Mouse (Mus musculus) gastrocnemius, adult 18-20 months (tissue): ENCODE data around the gene Mpo. TPM values are rescaled to one million over a fixed set of nuclear protein-coding genes. Genes with fewer than 3 reads are reported as not detected.

ENCODE experiments used
- DNase-seq: peaks from one replicate; pipeline ENCODE4 v3.0.0; 2021; ENCODE audit warnings: low spot score
- microRNA-seq: library from miRNA; unstranded; fragments of <30 nt; microRNA quantifications from one replicate; pipeline ENCODE4 v1.2.0, GENCODE M21; 2021
- total RNA-seq, 2 experiments: library from RNA; stranded (reverse); gene quantifications; 2 replicates each; pipeline ENCODE4 v1.2.3; 2021

Mpo gene
- total RNA-seq, 2 experiments from 2014 or later: not detected

DNA sequence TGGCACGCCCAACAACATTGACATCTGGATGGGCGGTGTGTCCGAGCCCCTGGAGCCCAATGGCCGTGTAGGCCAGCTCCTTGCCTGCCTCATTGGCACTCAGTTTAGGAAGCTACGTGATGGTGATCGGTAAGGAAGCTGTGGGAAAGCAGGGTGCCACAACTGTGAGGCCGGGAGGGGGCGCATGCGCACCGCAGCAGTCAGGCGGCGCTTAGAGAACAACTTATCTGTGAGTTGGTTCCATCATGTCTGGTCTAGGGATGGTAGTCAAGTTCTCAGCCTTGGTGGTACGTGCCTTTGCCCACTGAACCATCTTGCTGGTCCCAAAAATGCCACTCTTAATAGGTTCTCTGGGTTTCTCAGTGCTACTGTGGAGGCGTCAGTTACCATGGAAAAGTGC lies 9.2 kb downstream of the Mpo start:
- no peak for DNase-seq

GRCm38 (mm10) chr11:87805448-87805847 lies 12.1 kb downstream of the Mpo start:
- peak; percentile 18 for DNase-seq

- DNase-seq: no peak
These were observed 14.1 kb downstream of the Mpo start for GRCm38 (mm10) chr11:87807433-87807832.

- no peak for DNase-seq
These were observed 14.9 kb downstream of the Mpo start for GRCm38 (mm10) chr11:87808236-87808635.

GRCm38 (mm10) chr11:87811396-87811795 lies 18.0 kb downstream of the Mpo start:
- DNase-seq: no peak

GRCm38 (mm10) chr11:87814831-87815230 lies 21.4 kb downstream of the Mpo start:
- DNase-seq: no peak

- DNase-seq: no peak
These were observed 23.5 kb downstream of the Mpo start for GRCm38 (mm10) chr11:87816707-87817442.

DNA sequence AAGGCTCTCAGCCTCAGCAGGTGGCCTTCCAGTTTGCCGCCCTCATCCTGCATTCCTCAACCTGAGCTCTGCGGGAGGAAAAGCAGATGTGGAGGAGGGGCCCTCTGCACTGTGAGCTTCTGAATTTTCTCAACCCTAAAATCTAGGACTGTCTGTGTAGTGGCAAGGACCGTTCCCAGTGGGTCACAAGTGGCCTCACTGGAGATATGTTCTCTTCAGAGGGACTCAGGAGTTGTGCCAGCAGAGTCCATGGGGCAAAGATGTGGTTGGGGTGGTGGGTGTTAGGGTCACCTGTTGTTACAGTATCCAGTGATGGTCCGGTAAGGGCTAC lies 24.0 kb downstream of the Mpo start:
- DNase-seq: no peak

DNA sequence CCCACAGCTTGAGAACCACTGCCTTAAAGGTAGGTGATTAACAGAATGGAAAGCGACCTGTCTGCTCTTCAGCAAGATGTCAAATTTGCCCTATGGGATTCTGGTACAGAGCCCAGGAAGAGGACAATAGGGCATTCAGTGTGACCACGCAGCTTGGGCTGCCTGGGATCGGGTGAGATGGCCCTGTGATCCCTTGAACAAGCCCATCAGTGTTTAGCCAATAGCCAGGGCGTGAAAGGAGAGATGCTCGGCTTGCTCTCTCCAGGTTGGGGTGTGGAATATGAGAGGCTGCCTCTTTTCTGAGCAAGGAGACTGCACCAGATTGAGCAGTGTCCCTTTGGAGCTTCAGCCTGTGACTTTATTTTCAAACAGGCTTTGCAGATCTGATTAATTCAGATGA lies 28.1 kb downstream of the Mpo start:
- no peak for DNase-seq

- no peak for DNase-seq
These were observed 35.0 kb downstream of the Mpo start, which contains the start of gene Lpo for GRCm38 (mm10) chr11:87828239-87828900. Gene Lpo, minus strand, starts transcription at chr11:87828289.

DNA sequence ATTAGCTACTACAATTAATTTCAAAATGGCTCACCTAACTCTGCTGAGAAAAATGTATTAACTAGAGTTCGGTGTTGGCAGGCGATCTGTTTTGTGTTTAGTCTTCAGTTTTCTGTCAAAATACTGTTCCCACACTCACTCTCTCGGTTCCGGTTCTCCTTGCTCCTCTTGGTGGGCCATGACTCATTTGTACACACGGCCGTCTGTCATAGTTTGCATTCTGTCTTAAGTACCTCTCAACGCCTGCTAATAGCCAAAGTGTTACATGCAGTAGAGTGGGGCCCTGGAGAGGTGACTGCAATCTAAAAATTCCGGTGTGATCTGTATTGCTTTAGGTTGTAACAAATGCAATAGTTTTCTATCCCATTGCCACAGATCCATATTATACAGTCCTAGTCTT lies 47.3 kb downstream of the Mpo start:
- no peak for DNase-seq

DNA sequence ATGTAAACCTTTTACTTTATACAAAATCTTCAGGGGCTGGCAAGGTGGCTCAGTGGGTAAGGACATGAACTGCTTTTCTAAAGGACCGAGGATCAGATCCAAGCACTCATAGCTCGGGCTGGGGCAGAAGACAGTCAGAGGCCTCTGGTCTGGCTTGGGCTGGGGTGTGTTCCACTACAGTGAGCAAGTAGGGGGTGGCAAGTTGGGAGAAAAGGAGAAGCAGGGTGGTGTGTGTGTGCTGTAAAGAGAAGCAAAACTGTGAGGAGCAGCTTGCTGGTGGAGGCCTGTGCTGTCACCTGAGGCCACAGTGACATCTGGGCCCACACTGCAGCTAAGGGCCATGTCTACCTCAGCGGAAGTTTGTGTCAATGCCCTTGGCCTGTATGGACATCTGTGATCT lies 48.1 kb downstream of the Mpo start:
- DNase-seq: no peak

DNA sequence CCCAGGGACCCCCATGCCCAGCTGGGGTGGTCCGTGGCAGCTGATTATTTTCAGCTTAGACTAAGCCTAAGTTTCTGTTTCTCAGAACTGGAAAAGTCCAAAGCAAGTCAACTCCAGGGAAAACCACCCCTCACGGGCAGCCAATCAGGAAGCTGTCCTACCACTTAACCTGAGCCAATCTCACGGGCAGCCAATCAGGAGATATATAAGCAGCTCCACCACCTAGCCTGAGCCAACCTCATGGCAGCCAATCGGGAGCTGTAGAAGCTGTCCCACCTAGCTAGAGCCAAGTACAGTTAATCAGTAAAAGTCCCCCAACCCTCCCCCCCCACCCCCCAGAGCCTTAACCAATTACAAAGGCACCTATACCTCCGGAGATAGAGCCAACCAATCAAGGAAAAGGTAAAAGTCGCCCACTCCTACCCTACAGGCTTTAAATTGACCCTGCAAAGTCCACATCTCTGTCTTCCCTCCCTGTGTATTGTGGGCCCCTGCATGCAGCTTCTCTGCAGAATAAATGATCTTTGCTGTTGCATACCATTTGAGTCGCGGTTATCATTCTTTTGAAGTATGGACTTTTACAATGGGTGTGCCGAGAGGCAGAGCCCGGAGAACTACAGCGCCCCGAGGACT lies 53.7 kb downstream of the Mpo start:
- no peak for DNase-seq

DNA sequence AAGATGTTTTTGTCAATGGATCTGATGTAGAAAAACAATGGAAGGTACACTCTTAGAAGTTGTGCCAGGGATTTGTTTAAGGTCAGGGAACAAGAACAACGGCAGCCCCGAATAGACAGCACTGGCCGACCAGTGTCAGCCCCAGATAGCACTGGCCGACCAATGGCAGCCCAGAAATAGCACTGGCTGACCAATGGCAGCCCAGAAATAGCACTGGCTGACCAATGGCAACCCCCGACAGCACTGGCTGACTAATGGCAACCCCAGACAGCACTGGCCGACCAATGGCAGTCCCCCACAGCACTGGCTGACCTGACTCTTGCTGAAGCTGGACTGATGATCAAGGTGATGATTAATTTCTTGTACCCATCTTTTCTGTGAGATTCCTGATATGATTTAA lies 54.5 kb downstream of the Mpo start:
- no peak for DNase-seq

DNA sequence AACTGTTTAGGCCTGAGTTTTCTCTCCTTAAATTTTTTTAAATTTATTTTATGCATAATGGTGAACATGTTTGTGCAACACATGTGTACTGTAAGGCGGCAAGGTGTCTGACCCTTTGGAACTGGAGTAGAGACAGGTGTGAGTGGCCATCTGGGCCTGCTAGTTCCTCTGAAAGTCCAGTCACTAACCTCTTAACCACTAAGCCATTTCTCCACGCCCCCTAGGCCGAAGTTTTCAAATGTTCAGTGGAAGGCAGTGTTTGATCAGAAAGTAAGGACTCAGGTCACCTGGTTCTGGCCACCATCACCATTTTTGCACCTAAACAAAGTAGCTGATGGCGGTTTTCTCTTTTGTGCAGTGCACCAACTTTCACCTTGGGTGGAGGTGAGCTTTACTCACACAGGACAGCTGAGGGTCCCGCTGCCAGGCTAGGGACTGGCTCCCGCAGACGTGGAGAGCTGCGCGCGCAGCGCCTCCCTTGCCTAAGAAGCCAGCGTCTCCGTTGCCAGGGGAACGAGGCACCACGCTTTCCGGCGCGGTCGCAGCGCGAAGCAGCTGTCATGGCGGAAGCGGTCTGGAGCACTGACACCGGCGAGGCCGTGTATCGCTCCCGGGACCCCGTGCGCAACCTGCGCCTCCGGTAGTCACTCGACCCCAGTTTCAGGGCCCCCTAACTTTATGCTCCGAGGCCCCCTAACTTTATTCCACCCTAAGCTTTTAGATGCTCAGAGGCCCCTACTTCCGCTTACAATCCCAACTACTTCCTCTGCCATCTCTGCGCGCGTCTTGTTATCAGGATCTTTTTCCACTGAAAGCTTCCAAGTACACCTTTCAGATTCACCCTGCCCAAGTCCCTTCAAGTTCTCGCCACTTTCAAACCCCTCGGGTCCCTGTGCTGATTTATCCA lies 59.6 kb downstream of the Mpo start, which contains the start of gene Mks1:
Gene Mks1, plus strand, starts transcription at position 526 of the 907 bp plus-strand sequence.
- peak; percentile 87 for DNase-seq

DNA sequence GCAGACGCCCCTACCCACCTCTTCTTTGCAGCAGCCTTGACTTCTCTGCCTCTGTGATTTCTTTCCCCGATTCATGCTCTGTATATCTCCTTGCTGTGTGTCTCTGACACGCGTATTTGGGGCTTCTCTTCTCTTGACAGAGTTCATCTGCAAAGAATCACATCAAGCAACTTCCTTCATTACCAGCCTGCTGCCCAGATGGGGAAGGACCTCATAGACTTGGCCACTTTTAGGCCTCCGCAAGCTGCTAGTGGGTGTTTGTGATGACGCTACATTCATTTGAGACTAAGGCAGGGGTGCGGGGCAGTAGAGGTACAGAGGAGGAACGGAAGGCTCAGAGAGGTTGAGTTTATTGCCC lies 60.2 kb downstream of the Mpo start:
- no peak for DNase-seq

Small RNA genes within 50 kb of the gene (microRNA-seq; reads per million reads assigned to microRNA genes)
- not detected for gene Mir142
- not detected for gene Mir142b

Other genes with a start within 250 kb of the Mpo start
- not detected for gene Gm11492, start 226.9 kb upstream of the Mpo start, total RNA-seq
- 10 to 100 TPM in 1 of 2 experiments, 1 to 10 TPM in 1; 9.8 to 12.1 TPM for gene Sept4, start 224.7 kb upstream of the Mpo start, total RNA-seq
- gene Mtmr4, start 201.4 kb upstream of the Mpo start, total RNA-seq: 10 to 100 TPM in 1 of 2 experiments, 1 to 10 TPM in 1; 9.8 to 10.8 TPM
- not detected for gene Hsf5, start 176.4 kb upstream of the Mpo start, total RNA-seq
- gene Rnf43, start 130.9 kb upstream of the Mpo start, total RNA-seq: 1 to 10 TPM in 1 of 2 experiments, under 1 TPM in 1; 0.69 to 1.1 TPM
- gene Supt4a, start 56.0 kb upstream of the Mpo start, total RNA-seq: 10 to 100 TPM; 33.5 to 36.3 TPM
- gene Tspoap1, start 33.0 kb upstream of the Mpo start, total RNA-seq: not detected
- not detected for gene Lpo, start 34.7 kb downstream of the Mpo start, total RNA-seq
- 1 to 10 TPM; 1.6 to 1.8 TPM for gene Mks1, start 59.6 kb downstream of the Mpo start, total RNA-seq
- gene Epx, start 82.0 kb downstream of the Mpo start, total RNA-seq: not detected
- gene Olfr462, start 98.7 kb downstream of the Mpo start, total RNA-seq: not detected
- not detected for gene Olfr463, start 103.8 kb downstream of the Mpo start, total RNA-seq
- gene Olfr464, start 127.4 kb downstream of the Mpo start, total RNA-seq: not detected
- gene Dynll2, start 194.0 kb downstream of the Mpo start, total RNA-seq: 100 to 1,000 TPM; 192 to 239 TPM